Mouse (Mus musculus) neural tube, embryonic 15.5 days (tissue): ENCODE measurements around the gene Zkscan3. TPM values are rescaled to one million over a fixed set of nuclear protein-coding genes. Genes with fewer than 3 reads are reported as not detected.
A peak's percentile ranks its signal among the peaks of the same experiment; 100 is the strongest.

Experiments used
- ATAC-seq: fragments of 200-750 bp; cut with Nextera tagmentation; 2 replicates; pipeline ENCODE4 v1.8.0; 2017; ENCODE audit warnings: mild to moderate bottlenecking, moderate TSS enrichment, moderate library complexity; ENCODE audit not compliant: low FRiP score
- H3K27ac ChIP-seq: fragments of 300-500 bp; sonication (generic); replicated peaks from 2 replicates; pipeline ENCODE4 v1.5.1; 2015; ENCODE audit warnings: mild to moderate bottlenecking, inconsistent platforms
- H3K27me3 ChIP-seq: fragments of 300-500 bp; sonication (generic); replicated peaks from 2 replicates; pipeline ENCODE4 v1.6.1; 2015; ENCODE audit warnings: inconsistent platforms
- H3K36me3 ChIP-seq: fragments of 300-500 bp; sonication (generic); 2 replicates; pipeline ENCODE4 v1.6.1; 2015; ENCODE audit warnings: inconsistent platforms
- H3K4me1 ChIP-seq: fragments of 300-500 bp; sonication (generic); 2 replicates; pipeline ENCODE4 v1.6.1; 2015; ENCODE audit warnings: inconsistent platforms
- H3K4me2 ChIP-seq: fragments of 300-500 bp; sonication (generic); 2 replicates; pipeline ENCODE4 v1.6.1; 2015; ENCODE audit warnings: inconsistent platforms, mild to moderate bottlenecking, moderate library complexity
- H3K4me3 ChIP-seq: fragments of 300-500 bp; sonication (generic); replicated peaks from 2 replicates; pipeline ENCODE4 v1.5.1; 2015; ENCODE audit warnings: mild to moderate bottlenecking, inconsistent platforms
- H3K9ac ChIP-seq: fragments of 300-500 bp; sonication (generic); replicated peaks from 2 replicates; pipeline ENCODE4 v1.6.1; 2015; ENCODE audit warnings: mild to moderate bottlenecking, inconsistent platforms
- H3K9me3 ChIP-seq: fragments of 300-500 bp; sonication (generic); replicated peaks from 2 replicates; pipeline ENCODE4 v1.6.1; 2016; ENCODE audit warnings: inconsistent platforms
- WGBS: fragments of 180-500 bp; shearing (Covaris S2); methylation state at CpG from one replicate; pipeline ENCODE4 v1.1.7; 2015; ENCODE audit warnings: mixed read lengths; 5-methylcytosine and 5-hydroxymethylcytosine counted together
- microRNA counts: library from miRNA; unstranded; fragments of <30 nt; microRNA quantifications from one replicate; lab custom pipeline; 2016
- microRNA-seq: library from miRNA; unstranded; fragments of <30 nt; microRNA quantifications from one replicate; pipeline ENCODE4, GENCODE M21; 2017
- polyA plus RNA-seq: library from polyadenylated mRNA; unstranded; fragments of >200 nt; fragmentation: Nextera tagmentation; extraction: Ambion mirVana; gene quantifications from 2 replicates; pipeline ENCODE4 v1.2.1, GENCODE M21; 2015

Gene Zkscan3
- polyA plus RNA-seq, 1 experiment from 2014 or later, result 63.5 TPM

- Histone ChIP-seq H3K4me3 (no peak overlapping the region), H3K9ac (no peak overlapping the region), H3K27ac (no peak overlapping the region), H3K4me2 (no peak overlapping the region), H3K27me3 (no peaks in the 10 kb centered on the region), H3K36me3 (peaks cover 70% of the 10 kb centered on the region), H3K9me3 (no peaks in the 10 kb centered on the region), H3K4me1 (peaks cover 16% of the 10 kb centered on the region)
- WGBS, result 97% methylated on average over 6 of the region's 6 CpGs
- no peak for ATAC-seq
Measured at GRCm38 (mm10) chr13:21395623-21396022, 6.9 kb downstream of the Zkscan3 start.

- peaks cover 74% of the 10 kb centered on the region for H3K36me3 ChIP-seq
- no peak overlapping the region for H3K4me2 ChIP-seq
- H3K9me3 ChIP-seq, result no peaks in the 10 kb centered on the region
- 94% methylated on average over 1 of the region's 1 CpGs for WGBS
- H3K9ac ChIP-seq, result no peak overlapping the region
- H3K4me3 ChIP-seq, result no peak overlapping the region
- H3K4me1 ChIP-seq, result peaks cover 14% of the 10 kb centered on the region
- H3K27ac ChIP-seq, result no peak overlapping the region
- ATAC-seq, result no peak
- H3K27me3 ChIP-seq, result no peaks in the 10 kb centered on the region
Measured at GRCm38 (mm10) chr13:21395211-21395610, 7.3 kb downstream of the Zkscan3 start.

- H3K27me3 ChIP-seq, result no peaks in the 10 kb centered on the region
- no peak for ATAC-seq
- no peak overlapping the region for H3K27ac ChIP-seq
- H3K9me3 ChIP-seq, result no peaks in the 10 kb centered on the region
- H3K4me2 ChIP-seq, result no peak overlapping the region
- H3K36me3 ChIP-seq, result no peaks in the 10 kb centered on the region
- H3K4me3 ChIP-seq, result no peak overlapping the region
- H3K9ac ChIP-seq, result no peak overlapping the region
- no peaks in the 10 kb centered on the region for H3K4me1 ChIP-seq
- WGBS, result 83% methylated on average over 2 of the region's 2 CpGs
Measured at GRCm38 (mm10) chr13:21377773-21378172, 24.8 kb downstream of the Zkscan3 start.

- H3K4me2 ChIP-seq, result no peak overlapping the region
Measured at GRCm38 (mm10) chr13:21372700-21373099, 29.9 kb downstream of the Zkscan3 start.

GRCm38 (mm10) chr13:21366635-21367034, 35.9 kb downstream of the Zkscan3 start:
- Histone ChIP-seq H3K4me3 (no peak overlapping the region), H3K4me2 (no peak overlapping the region), H3K27ac (no peak overlapping the region), H3K36me3 (peaks cover 33% of the 10 kb centered on the region), H3K4me1 (peaks cover 25% of the 10 kb centered on the region), H3K27me3 (no peaks in the 10 kb centered on the region), H3K9me3 (no peaks in the 10 kb centered on the region), H3K9ac (no peak overlapping the region)
- WGBS, result 94% methylated on average over 6 of the region's 6 CpGs
- ATAC-seq, result no peak

More at GRCm38 (mm10) chr13:21372700-21373099, 29.9 kb downstream of the Zkscan3 start:
- Histone ChIP-seq H3K4me1 (no peaks in the 10 kb centered on the region), H3K9ac (no peak overlapping the region), H3K27me3 (no peaks in the 10 kb centered on the region), H3K36me3 (peaks cover 27% of the 10 kb centered on the region), H3K9me3 (no peaks in the 10 kb centered on the region), H3K27ac (no peak overlapping the region), H3K4me3 (no peak overlapping the region)
- 88% methylated on average over 2 of the region's 2 CpGs for WGBS
- ATAC-seq, result no peak

- WGBS, result 69% methylated on average over 12 of the region's 12 CpGs
Measured at GRCm38 (mm10) chr13:21363719-21364118, 38.8 kb downstream of the Zkscan3 start.

GRCm38 (mm10) chr13:21362621-21363248, 39.8 kb downstream of the Zkscan3 start, which contains the start of gene Zscan12:
Zscan12 (plus strand) TSS chr13:21362820.
- no peaks in the 10 kb centered on the region for H3K9me3 ChIP-seq
- H3K27ac ChIP-seq, result peak within 1 kb of the TSS; percentile 67; the same call in 1 of the 2 replicates
- H3K9ac ChIP-seq, result peak within 1 kb of the TSS; percentile 87
- peaks cover 5% of the 10 kb centered on the region; the same call in 1 of the 2 replicates for H3K36me3 ChIP-seq
- H3K4me3 ChIP-seq, result peak within 1 kb of the TSS; percentile 74
- 2% methylated on average over 29 of the region's 29 CpGs for WGBS
- peaks cover 25% of the 10 kb centered on the region for H3K4me1 ChIP-seq
- peak; percentile 100 for ATAC-seq
- peak within 1 kb of the TSS; percentile 69 for H3K4me2 ChIP-seq
- H3K27me3 ChIP-seq, result peaks cover 4% of the 10 kb centered on the region; the same call in 1 of the 2 replicates

More at GRCm38 (mm10) chr13:21363719-21364118, 38.8 kb downstream of the Zkscan3 start:
- Histone ChIP-seq H3K4me1 (peaks cover 25% of the 10 kb centered on the region), H3K9me3 (no peaks in the 10 kb centered on the region), H3K27me3 (peaks cover 2% of the 10 kb centered on the region; the same call in 1 of the 2 replicates), H3K4me3 (peak overlapping the region; percentile 74), H3K36me3 (peaks cover 10% of the 10 kb centered on the region), H3K27ac (no peak overlapping the region), H3K4me2 (peak overlapping the region; percentile 69), H3K9ac (no peak overlapping the region; the same call in 1 of the 2 replicates)
- no peak for ATAC-seq

- Histone ChIP-seq H3K9me3 (no peaks in the 10 kb centered on the region), H3K4me1 (no peaks in the 10 kb centered on the region), H3K27ac (no peak overlapping the region), H3K36me3 (no peaks in the 10 kb centered on the region), H3K27me3 (0 out of 2 replicates have a peak, but pooled peaks cover 2% of the 10 kb centered on the region), H3K4me3 (no peak overlapping the region), H3K9ac (no peak overlapping the region), H3K4me2 (no peak overlapping the region)
- no peak for ATAC-seq
Measured at GRCm38 (mm10) chr13:21350593-21350992, 52.0 kb downstream of the Zkscan3 start.

GRCm38 (mm10) chr13:21346610-21347009, 55.9 kb downstream of the Zkscan3 start, which contains the start of gene Olfr1367:
Olfr1367 (plus strand) TSS chr13:21346910.
- 89% methylated on average over 1 of the region's 1 CpGs for WGBS
- ATAC-seq, result no peak
- Histone ChIP-seq H3K4me1 (no peaks in the 10 kb centered on the region), H3K9me3 (no peaks in the 10 kb centered on the region), H3K9ac (no peak within 1 kb of the TSS), H3K27ac (no peak within 1 kb of the TSS), H3K4me2 (no peak within 1 kb of the TSS), H3K4me3 (no peak within 1 kb of the TSS), H3K27me3 (no peaks in the 10 kb centered on the region), H3K36me3 (no peaks in the 10 kb centered on the region)

MicroRNAs within 50 kb of the gene (microRNA counts, 519-probe panel; counts per million panel counts)
- microRNA mmu-miR-1896 (lab: Ali Mortazavi, UCI), result 3,006 counts per million, percentile 72 among the panel's probes with 10 or more counts

Small RNAs within 50 kb of the gene (microRNA-seq; reads per million reads assigned to microRNA genes)
- gene Mir1896, result not detected
- gene Mir6942, result not detected

Other genes with a start within 250 kb of the Zkscan3 start
- 76.1 and 94.7 TPM in 2 replicates for gene Trim27, start 223.3 kb downstream of the Zkscan3 start, polyA plus RNA-seq
- gene Gpx5, start 110.0 kb downstream of the Zkscan3 start, polyA plus RNA-seq, result not detected in 2 replicates
- 0.24 and 0.27 TPM in 2 replicates for gene Gpx6, start 90.6 kb downstream of the Zkscan3 start, polyA plus RNA-seq
- not detected in 2 replicates for gene Olfr1367, start 55.8 kb downstream of the Zkscan3 start, polyA plus RNA-seq
- 12.4 and 13.0 TPM in 2 replicates for gene Zscan12, start 39.9 kb downstream of the Zkscan3 start, polyA plus RNA-seq
- 3.0 and 3.1 TPM in 2 replicates for gene Pgbd1, start 38.3 kb upstream of the Zkscan3 start, polyA plus RNA-seq
- gene Zscan26, start 51.0 kb upstream of the Zkscan3 start, polyA plus RNA-seq, result 25.7 TPM in 2 replicates
- 3.0 TPM in 2 replicates for gene Nkapl, start 65.8 kb upstream of the Zkscan3 start, polyA plus RNA-seq
- gene Zkscan4, start 76.2 kb upstream of the Zkscan3 start, polyA plus RNA-seq, result 8.7 and 10.0 TPM in 2 replicates
- not detected in 2 replicates for gene Gm10065, start 76.7 kb upstream of the Zkscan3 start, polyA plus RNA-seq
- 0.24 and 0.41 TPM in 2 replicates for gene AK157302, start 92.5 kb upstream of the Zkscan3 start, polyA plus RNA-seq
- gene Gm11273, start 98.7 kb upstream of the Zkscan3 start, polyA plus RNA-seq, result 8.5 and 9.7 TPM in 2 replicates
- gene Zkscan8, start 128.4 kb upstream of the Zkscan3 start, polyA plus RNA-seq, result 4.3 and 4.9 TPM in 2 replicates
- 0.08 and 0.11 TPM in 2 replicates for gene Olfr1366, start 140.1 kb upstream of the Zkscan3 start, polyA plus RNA-seq
- gene Olfr1535, start 157.1 kb upstream of the Zkscan3 start, polyA plus RNA-seq, result 0.04 TPM in 2 replicates
- gene Olfr1364, start 179.0 kb upstream of the Zkscan3 start, polyA plus RNA-seq, result not detected in 2 replicates
- gene Olfr1362, start 211.3 kb upstream of the Zkscan3 start, polyA plus RNA-seq, result not detected in 2 replicates
- gene Olfr11, start 239.8 kb upstream of the Zkscan3 start, polyA plus RNA-seq, result 0.04 TPM in 1 of 2 replicates, not detected in the other